Mouse (Mus musculus) ES-Bruce4 (cell line): ENCODE measurements around the gene Ythdf2.

Source experiments
- CTCF ChIP-seq: IDR thresholded peaks from one replicate; pipeline ENCODE4 v1.8.1; 2011; ENCODE audit warnings: low read depth, low read length
- EP300 ChIP-seq: IDR thresholded peaks from 2 replicates; pipeline ENCODE4 v1.6.1; 2011; ENCODE audit warnings: low read depth, low read length; ENCODE audit not compliant: insufficient read depth

DNA sequence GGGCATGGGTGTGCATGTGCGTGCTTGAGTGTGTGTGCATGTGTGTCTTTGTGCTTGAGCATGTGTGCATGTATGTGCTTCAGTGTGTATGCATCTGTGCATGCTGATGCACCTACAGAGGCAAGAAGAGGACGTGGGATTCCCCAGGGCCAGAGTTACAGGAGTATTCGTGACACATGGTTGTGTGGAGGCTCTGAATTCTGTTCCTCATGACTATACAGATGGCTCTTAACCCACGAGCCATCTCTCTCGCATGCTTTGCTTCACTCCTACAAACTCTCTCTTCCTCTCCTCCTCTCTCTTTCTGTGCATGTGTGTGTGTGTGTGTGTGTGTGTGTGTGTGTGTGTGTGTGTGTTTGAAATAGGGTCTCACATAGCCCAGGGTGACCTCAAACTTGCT is 42.3 kb downstream of the Ythdf2 start:
- no peak for TF ChIP-seq CTCF
- no peak for TF ChIP-seq EP300
